Mouse (Mus musculus): ENCODE measurements around the gene Tldc2.

DNA sequence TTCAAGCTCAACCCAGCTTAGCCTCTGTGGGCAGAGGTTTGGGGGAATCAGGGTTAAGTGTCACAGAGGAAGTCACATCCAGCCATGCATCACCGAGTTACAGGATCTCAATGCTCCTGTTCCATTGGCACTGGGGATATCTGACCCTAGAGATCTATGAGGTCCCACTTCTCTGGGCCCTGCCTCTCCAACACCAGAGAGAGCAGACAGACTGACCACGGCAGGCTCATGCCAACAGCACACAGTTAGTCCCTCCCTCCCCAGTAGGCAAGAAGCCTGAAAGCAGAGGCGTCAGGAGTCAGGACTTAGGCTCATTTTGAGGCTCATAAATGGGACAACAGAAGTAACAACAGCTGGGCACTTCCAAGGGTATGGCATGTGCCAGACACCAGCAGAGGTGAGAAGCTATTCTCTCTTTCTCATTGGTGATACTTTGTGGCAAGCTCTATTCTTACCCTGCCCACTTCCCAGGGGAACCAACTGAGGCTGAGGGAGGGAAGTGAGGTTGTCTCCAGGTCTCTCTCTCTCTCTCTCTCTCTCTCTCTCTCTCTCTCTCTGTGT lies 17.0 kb upstream of the Tldc2 start:
- no peak for TF ChIP-seq CTCF (IDR thresholded peaks at IDR 0.05; ENCODE audit: borderline replicate concordance, control insufficient read depth, extremely low read depth, insufficient read depth, low read length, poor library complexity)
- TF ChIP-seq POLR2A (IDR thresholded peaks at IDR 0.05; ENCODE audit: control insufficient read depth, extremely low read depth, insufficient read depth, low read length, poor library complexity), result no peak
